Mouse (Mus musculus) embryonic facial prominence, embryonic 11.5 days (tissue): ENCODE measurements around the gene Slc48a1. TPM values are rescaled to one million over a fixed set of nuclear protein-coding genes. Genes with fewer than 3 reads are reported as not detected.

Experiments
- ATAC-seq: fragments of 200-750 bp; cut with Nextera tagmentation; replicated peaks from 2 replicates; pipeline ENCODE4 v1.8.0; 2017; ENCODE audit warnings: low read depth; ENCODE audit not compliant: insufficient number of reproducible peaks, low FRiP score, low TSS enrichment
- DNase-seq: peaks from one replicate; pipeline ENCODE4 v3.0.0-alpha.2; 2015; ENCODE audit warnings: low spot score
- H3K27ac ChIP-seq: fragments of 300-500 bp; sonication (generic); replicated peaks from 2 replicates; pipeline ENCODE4 v1.5.1; 2014; ENCODE audit warnings: mild to moderate bottlenecking, low read depth, low read length, control low read depth
- H3K27me3 ChIP-seq: fragments of 300-500 bp; sonication (generic); 2 replicates; pipeline ENCODE4 v1.6.1; 2014; ENCODE audit warnings: mild to moderate bottlenecking, low read length, moderate library complexity, mixed read lengths; ENCODE audit not compliant: control insufficient read depth, insufficient read depth
- H3K36me3 ChIP-seq: fragments of 300-500 bp; sonication (generic); replicated peaks from 2 replicates; pipeline ENCODE4 v1.6.1; 2014; ENCODE audit warnings: low read depth, mild to moderate bottlenecking, low read length, moderate library complexity, mixed read lengths; ENCODE audit not compliant: control insufficient read depth, insufficient read depth
- H3K4me1 ChIP-seq: fragments of 300-500 bp; sonication (generic); 2 replicates; pipeline ENCODE4 v1.6.1; 2014; ENCODE audit warnings: low read length, mixed read lengths; ENCODE audit not compliant: control insufficient read depth, insufficient read depth
- H3K4me2 ChIP-seq: fragments of 300-500 bp; sonication (generic); 2 replicates; pipeline ENCODE4 v1.6.1; 2014; ENCODE audit warnings: low read depth, mild to moderate bottlenecking, control low read depth, low read length, moderate library complexity
- H3K4me3 ChIP-seq: fragments of 300-500 bp; sonication (generic); 2 replicates; pipeline ENCODE4 v1.5.1; 2014; ENCODE audit warnings: low read depth, low read length, control low read depth
- H3K9ac ChIP-seq: fragments of 300-500 bp; sonication (generic); replicated peaks from 2 replicates; pipeline ENCODE4 v1.6.1; 2014; ENCODE audit warnings: mild to moderate bottlenecking, control low read depth, low read length
- H3K9me3 ChIP-seq: fragments of 300-500 bp; sonication (generic); replicated peaks from 2 replicates; pipeline ENCODE4 v1.6.1; 2016; ENCODE audit warnings: mild to moderate bottlenecking, low read length, inconsistent platforms, mixed read lengths; ENCODE audit not compliant: control insufficient read depth
- WGBS: fragments of 180-500 bp; shearing (Covaris S2); extraction: QIAGEN DNeasy Blood & Tissue Kit; methylation state at CpG from one replicate; pipeline ENCODE4 v1.1.7; 2014; 5-methylcytosine and 5-hydroxymethylcytosine counted together
- polyA plus RNA-seq: library from polyadenylated mRNA; unstranded; fragments of >200 nt; fragmentation: Nextera tagmentation; extraction: Ambion mirVana; gene quantifications from 2 replicates; pipeline ENCODE4 v1.2.1, GENCODE M21; 2014

Gene Slc48a1
- polyA plus RNA-seq, 1 experiment from 2014 or later: 18.9 TPM

DNA sequence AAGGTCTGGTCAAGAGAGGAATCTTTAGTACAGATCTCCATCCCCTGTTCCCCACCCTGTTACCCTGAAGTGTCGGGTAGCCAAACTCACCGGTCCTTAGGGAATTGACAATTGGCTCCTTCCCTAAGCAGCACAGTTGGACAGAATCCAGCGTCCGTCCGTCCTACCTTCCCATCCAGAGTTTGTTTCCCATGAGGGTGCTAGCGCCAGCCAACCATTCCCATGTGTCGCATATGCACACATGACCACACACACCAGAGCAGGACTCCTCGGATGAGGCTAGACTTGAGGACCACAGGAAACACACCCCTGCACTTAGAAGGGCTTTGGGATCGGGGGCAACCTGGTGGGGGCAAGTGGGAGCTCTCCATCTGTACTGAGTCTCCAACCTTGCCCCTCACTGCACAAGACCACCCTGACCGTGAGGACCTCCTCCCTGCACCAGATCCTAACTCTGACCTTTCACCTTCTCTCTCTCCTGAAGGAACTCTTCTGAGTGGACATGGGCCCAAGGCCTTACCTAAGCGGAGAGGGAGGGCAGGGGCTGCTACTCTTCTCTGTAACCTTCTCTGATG, 12.9 kb downstream of the Slc48a1 start:
- Histone ChIP-seq H3K9me3 (no peaks in the 10 kb centered on the region), H3K27me3 (no peaks in the 10 kb centered on the region), H3K27ac (no peak overlapping the region), H3K36me3 (peaks cover 3% of the 10 kb centered on the region), H3K9ac (no peak overlapping the region), H3K4me1 (no peaks in the 10 kb centered on the region), H3K4me3 (no peak overlapping the region), H3K4me2 (no peak overlapping the region)
- no peak for DNase-seq
- no peak for ATAC-seq
- 90% methylated on average over 11 of the region's 11 CpGs for WGBS

DNA sequence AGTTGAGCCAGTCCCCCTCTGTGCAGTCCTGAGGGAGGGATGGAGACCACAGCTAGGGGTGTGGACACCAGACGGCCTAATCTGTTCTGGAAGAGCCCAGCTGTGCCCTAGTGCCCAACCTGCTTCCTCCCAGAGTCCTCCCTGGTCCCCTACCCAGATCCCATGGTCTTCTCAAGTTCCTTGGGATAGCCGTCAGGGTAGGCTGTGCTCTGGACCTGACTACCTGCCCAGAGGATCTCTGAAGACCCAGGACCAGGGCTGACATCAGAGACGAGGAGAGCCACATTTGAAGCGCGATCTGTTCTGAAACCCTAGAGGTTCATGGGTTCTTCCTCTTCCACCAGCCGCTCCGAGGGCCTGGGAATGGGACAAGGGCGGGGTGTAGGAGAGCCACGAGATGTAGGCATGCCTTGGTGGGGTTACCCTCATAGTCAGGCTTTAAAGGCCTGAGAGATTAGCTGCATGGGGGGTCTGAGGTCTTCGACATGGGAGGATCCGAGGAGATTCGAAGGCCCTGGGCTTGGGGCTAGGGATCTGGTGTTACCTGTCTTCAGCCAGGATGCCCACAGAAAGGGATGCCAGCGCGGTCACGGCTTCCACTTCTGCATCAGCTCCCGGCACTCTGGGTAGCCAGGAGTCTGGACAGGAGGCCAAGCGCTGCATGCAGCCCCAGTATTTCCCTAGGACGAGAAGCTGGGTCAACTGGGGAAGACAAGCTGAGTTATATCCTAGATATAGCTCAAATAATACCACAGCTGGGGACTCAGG, 15.2 kb downstream of the Slc48a1 start:
- H3K27ac ChIP-seq: no peak overlapping the region
- H3K27me3 ChIP-seq: no peaks in the 10 kb centered on the region
- H3K9ac ChIP-seq: no peak overlapping the region
- DNase-seq (no peak), ATAC-seq (no peak)
- H3K4me1 ChIP-seq: no peaks in the 10 kb centered on the region
- no peaks in the 10 kb centered on the region for H3K9me3 ChIP-seq
- peaks cover 3% of the 10 kb centered on the region for H3K36me3 ChIP-seq
- no peak overlapping the region for H3K4me2 ChIP-seq
- 91% methylated on average over 18 of the region's 18 CpGs for WGBS
- no peak overlapping the region for H3K4me3 ChIP-seq

DNA sequence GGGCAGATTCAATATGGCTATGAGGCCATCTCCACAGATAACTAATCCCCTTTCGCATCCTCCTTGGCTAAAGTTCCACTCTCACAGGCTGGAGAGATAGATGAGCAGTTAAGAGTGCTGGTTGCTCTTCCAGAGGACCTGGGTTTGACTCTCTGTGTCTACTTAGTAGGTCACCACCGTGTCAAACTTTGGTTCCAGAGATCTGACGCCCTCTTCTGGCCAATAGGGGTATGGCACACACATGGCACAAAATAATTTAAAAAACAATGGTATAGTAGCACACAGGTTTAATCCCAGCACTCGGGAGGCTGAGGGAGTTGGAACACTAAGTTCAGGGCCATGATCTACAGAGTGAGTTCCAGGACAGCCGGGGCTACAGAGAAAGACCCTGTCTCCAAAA, 15.9 kb downstream of the Slc48a1 start:
- Histone ChIP-seq H3K27me3 (no peaks in the 10 kb centered on the region), H3K36me3 (peaks cover 3% of the 10 kb centered on the region), H3K27ac (no peak overlapping the region), H3K4me3 (no peak overlapping the region), H3K4me2 (no peak overlapping the region), H3K9me3 (no peaks in the 10 kb centered on the region), H3K9ac (no peak overlapping the region), H3K4me1 (no peaks in the 10 kb centered on the region)
- WGBS: 71% methylated on average over 5 of the region's 5 CpGs
- DNase-seq (no peak), ATAC-seq (no peak)

DNA sequence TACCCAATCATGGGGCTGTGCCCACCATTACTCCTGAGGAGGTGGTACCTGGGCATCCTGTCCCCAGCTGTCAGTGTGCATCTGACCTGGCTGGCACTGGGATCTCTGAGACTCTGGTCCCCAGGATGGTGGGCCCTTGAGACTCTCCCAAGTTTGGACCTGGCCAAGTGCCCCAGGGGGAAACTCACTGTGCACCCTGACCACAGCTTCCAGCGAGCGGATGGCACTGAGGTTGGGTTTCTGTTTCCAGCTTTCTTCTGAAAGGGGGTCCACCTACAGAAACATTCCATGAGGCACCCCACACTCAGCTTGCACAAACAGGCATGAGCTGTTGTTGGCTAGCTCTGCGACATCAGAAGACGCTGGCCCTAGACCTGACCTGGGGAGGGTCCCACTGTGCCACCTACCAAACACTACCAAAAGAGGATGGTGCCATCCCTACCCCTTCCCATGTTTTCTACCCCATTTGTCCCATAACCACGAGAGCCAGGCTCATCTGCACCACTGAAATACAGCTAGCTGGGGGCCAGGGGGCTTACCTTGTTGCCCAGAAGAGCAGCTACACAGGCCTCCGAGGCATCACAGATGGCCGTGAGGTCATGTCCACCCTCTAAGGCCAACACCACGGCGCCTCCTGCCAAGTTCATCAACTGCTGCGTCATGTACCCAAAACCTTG, 17.4 kb downstream of the Slc48a1 start:
- no peak overlapping the region for H3K4me3 ChIP-seq
- no peak overlapping the region for H3K27ac ChIP-seq
- no peak overlapping the region for H3K4me2 ChIP-seq
- WGBS: 94% methylated on average over 10 of the region's 10 CpGs
- H3K27me3 ChIP-seq: no peaks in the 10 kb centered on the region
- no peaks in the 10 kb centered on the region for H3K4me1 ChIP-seq
- no peak for DNase-seq
- no peaks in the 10 kb centered on the region for H3K9me3 ChIP-seq
- H3K9ac ChIP-seq: no peak overlapping the region
- ATAC-seq: no peak
- H3K36me3 ChIP-seq: peaks cover 3% of the 10 kb centered on the region

DNA sequence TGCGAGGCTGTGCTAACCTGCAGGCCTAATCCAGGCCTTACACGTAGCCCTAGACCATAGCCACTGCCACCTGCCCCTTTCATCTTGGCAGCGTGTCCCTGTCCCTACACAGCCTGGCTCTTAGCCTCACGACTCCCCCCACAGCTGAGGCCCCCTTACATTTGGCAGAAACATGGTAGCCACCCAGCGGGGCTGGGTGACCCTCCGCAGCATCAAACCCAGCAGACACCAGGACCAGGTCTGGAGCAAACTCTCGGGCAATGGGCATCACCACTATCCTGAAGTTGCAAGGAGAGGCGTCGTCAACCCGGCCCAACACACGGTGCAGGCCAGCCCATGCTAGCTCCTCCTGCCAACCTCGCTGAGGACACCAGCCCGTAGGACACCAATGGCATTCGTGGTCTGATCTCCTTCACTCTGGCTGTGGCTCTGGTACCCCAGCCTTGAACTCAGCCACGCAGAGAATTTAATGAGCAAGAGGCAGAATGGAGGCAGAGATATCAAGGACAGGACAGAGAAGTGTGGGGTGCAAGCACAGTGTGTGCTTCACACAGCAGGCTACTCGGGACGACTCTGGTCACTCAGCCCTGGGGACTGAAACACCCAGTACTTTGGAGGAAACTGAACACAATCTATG, 18.5 kb downstream of the Slc48a1 start:
- Histone ChIP-seq H3K27ac (no peak overlapping the region), H3K4me2 (no peak overlapping the region), H3K27me3 (no peaks in the 10 kb centered on the region), H3K4me3 (no peak overlapping the region), H3K9ac (no peak overlapping the region), H3K4me1 (no peaks in the 10 kb centered on the region), H3K9me3 (no peaks in the 10 kb centered on the region), H3K36me3 (peaks cover 3% of the 10 kb centered on the region)
- WGBS: 93% methylated on average over 17 of the region's 17 CpGs
- no peak for ATAC-seq
- DNase-seq: no peak

DNA sequence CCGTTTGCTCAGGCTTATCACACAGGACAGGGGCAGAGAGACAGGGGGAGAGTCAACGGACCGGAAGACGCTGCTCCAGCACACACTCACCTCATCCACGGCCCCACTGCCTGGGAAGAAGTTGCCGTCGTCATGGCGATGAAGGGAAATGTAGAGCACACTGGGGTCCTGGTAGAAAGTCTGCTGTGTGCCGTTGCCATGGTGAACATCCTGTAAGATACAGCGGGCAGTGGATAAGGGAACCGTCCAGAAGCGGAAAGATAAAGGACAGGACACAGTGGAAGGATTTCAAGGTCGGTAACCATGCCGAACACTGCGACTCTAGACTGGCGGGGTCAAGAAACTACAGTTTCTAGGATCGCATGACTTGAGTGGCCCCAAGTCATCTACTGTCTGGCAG, 19.8 kb downstream of the Slc48a1 start:
- H3K4me3 ChIP-seq: no peak overlapping the region
- H3K9ac ChIP-seq: no peak overlapping the region; the same call in 1 of the 2 replicates
- no peaks in the 10 kb centered on the region for H3K27me3 ChIP-seq
- peaks cover 3% of the 10 kb centered on the region for H3K36me3 ChIP-seq
- DNase-seq (no peak), ATAC-seq (no peak)
- no peak overlapping the region for H3K4me2 ChIP-seq
- 75% methylated on average over 17 of the region's 17 CpGs for WGBS
- no peaks in the 10 kb centered on the region for H3K9me3 ChIP-seq
- H3K4me1 ChIP-seq: no peaks in the 10 kb centered on the region
- no peak overlapping the region for H3K27ac ChIP-seq

DNA sequence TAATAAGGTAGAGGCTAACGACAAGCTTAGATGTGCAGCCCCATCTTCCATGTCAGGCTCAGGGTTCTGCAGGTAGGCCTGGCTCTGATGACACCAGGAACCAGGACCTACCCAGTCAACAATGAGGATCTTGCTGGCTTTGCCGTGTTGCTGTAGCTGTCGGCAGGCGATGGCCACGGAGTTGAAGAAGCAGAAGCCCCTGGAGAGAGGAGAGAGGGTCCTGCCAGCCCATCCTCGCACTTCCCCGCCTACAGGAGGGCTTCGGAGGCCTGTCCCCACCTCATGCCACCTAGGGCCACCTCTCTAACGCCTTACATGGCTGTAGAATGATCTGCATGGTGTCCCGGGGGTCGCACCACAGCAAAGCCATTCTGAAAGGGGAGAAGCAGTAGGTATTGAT, 21.1 kb downstream of the Slc48a1 start:
- Histone ChIP-seq H3K4me2 (no peak overlapping the region), H3K27ac (no peak overlapping the region), H3K4me1 (no peaks in the 10 kb centered on the region), H3K4me3 (no peak overlapping the region), H3K9ac (no peak overlapping the region), H3K36me3 (peaks cover 3% of the 10 kb centered on the region), H3K27me3 (no peaks in the 10 kb centered on the region), H3K9me3 (no peaks in the 10 kb centered on the region)
- ATAC-seq (no peak), DNase-seq (no peak)
- 88% methylated on average over 11 of the region's 11 CpGs for WGBS

DNA sequence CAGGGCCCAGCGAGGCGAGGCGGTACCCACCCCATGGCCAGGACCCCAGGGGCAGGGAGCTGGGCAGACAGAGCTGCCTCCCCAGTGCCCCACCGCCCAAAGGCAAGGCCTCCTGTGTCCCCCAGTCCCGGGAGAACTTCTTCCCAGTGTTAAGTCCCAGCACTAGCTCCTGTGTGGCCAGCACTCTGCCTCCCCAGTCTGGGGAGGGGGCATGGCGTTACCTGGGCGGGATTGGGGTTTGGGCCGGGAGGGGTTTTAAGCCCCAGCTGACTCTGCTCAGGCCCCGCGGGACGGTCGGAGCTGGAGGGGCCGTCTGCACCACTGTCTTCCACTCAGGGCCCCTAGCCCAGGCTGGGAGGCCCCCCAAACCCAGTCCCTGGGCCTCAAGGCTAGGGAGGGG, 22.5 kb downstream of the Slc48a1 start:
- WGBS: 88% methylated on average over 13 of the region's 13 CpGs
- no peak overlapping the region for H3K4me2 ChIP-seq
- no peak overlapping the region for H3K4me3 ChIP-seq
- H3K4me1 ChIP-seq: no peaks in the 10 kb centered on the region
- no peaks in the 10 kb centered on the region for H3K36me3 ChIP-seq
- DNase-seq: no peak
- no peak overlapping the region for H3K27ac ChIP-seq
- H3K27me3 ChIP-seq: no peaks in the 10 kb centered on the region
- H3K9ac ChIP-seq: no peak overlapping the region
- no peak for ATAC-seq
- H3K9me3 ChIP-seq: no peaks in the 10 kb centered on the region
